Mouse (Mus musculus) ES-Bruce4 (cell line): ENCODE measurements around the gene Ppib.

ENCODE experiments used
- CTCF ChIP-seq: IDR thresholded peaks from one replicate; pipeline ENCODE4 v1.8.1; 2011; ENCODE audit warnings: low read depth, low read length
- POLR2A ChIP-seq: IDR thresholded peaks from one replicate; pipeline ENCODE4 v1.8.1; 2011; ENCODE audit warnings: low read length; ENCODE audit not compliant: insufficient read depth

DNA sequence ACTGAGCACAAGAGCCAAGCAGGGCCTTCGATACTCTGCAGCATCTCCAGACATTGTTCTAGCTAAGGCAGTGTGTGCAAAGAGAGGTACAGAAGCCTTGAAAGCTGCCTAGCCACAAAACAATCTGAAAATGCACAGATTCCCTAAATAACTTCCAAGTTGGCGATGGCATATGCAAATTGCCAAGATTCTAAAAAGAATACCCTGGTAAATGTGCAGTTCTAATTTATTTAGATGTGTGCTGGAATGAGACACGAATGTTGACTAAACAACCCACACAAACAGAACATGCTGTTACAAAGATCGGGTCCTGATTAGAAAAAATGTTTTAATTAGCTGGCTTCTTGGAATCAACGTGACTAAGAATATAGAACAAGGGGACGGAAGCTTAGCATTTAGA lies 42.6 kb downstream of the Ppib start:
- TF ChIP-seq CTCF (no peak), POLR2A (no peak)
